ENCODE assay signal across 12 mouse cellular contexts in the genomic region with DNA sequence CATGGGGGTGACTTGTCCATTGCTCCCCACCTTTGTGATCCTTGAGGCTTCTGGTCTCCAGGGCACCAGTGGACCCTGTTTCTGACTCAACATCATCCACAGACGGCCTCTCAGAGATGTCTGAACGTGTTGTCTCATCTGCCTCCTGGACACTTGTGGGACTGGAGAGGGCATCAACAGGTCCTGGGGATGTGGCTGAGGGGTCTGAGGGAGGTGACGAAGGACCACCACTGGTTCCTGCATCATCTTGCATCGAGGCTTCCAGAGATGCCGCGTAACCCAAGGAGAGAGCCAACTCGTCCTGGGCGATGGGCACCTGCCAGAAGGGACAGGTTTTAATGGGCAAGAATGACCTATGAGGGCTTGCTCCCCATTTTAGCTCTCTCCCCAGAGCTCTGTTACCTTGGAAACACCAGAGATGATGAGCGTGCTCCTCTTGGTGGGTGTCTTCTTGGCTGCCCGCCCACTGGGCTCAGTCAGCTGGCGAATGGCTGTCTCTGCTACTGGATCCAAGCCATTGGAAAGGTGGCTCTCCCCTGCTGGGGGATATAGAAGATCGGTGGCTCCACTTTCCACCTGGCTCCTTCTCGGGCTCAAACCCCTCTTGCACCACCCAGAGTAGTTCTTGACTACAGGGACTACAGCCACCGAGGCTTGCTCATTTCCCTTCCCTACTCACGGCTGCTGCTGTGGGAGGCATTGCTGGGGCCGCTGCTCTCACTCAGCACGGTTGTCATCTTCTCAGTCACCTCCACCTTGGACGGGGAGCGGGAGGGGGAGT. TPM values are rescaled to one million over a fixed set of nuclear protein-coding genes. Genes with fewer than 3 reads are reported as not detected.
DNase-seq lines count a peak whose midpoint lies in the region; ATAC-seq and TF ChIP-seq lines count a peak whose summit lies in the region.
"Had no signal": no experiment of that assay in that cellular context is flagged by ENCODE, and none has a peak within 500 bp of the region (broad histone marks: within the 10 kb centered on the region; RNA-seq: fewer than 3 reads in every experiment).

No protein-coding gene starts in this region.

- H3K36me3 ChIP-seq in forebrain, embryonic 14.5 days (ENCODE audit: control insufficient read depth, insufficient read depth, low read length): peaks cover 61% of the 10 kb centered on the region
- H3K36me3 ChIP-seq in forebrain, embryonic 11.5 days (ENCODE audit: control insufficient read depth, insufficient read depth, low read length): peaks cover 7% of the 10 kb centered on the region; the same call in 1 of the 2 replicates
- peaks cover 12% of the 10 kb centered on the region for H3K36me3 ChIP-seq in kidney, adult 2 months (ENCODE audit: control insufficient read depth, insufficient read depth, low read length)

- ATAC-seq in forebrain, embryonic 14.5 days: no peak
- no peak for ATAC-seq in forebrain, embryonic 11.5 days (replicated peaks; ENCODE audit: low FRiP score)
- ATAC-seq in megakaryocyte progenitor cell, adult 5-6 weeks (replicated peaks; ENCODE audit: poor library complexity): no peak

- no peak overlapping the region for H3K27ac ChIP-seq in forebrain, embryonic 14.5 days (ENCODE audit: low read depth, low read length)
- H3K27ac ChIP-seq in forebrain, embryonic 11.5 days (ENCODE audit: low read depth, low read length): no peak overlapping the region
- H3K27ac ChIP-seq in kidney, adult 2 months (ENCODE audit: insufficient read depth, low read depth, low read length): no peak overlapping the region
- H3K27ac ChIP-seq: kidney, postnatal 0 days; liver, embryonic 15.5 days had no signal

- TF ChIP-seq POLR2A in kidney, adult 2 months (IDR thresholded peaks at IDR 0.05; ENCODE audit: low read depth, low read length): no peak

- no peak overlapping the region for H3K4me3 ChIP-seq in forebrain, embryonic 14.5 days (ENCODE audit: low read depth, low read length)
- H3K4me3 ChIP-seq in forebrain, embryonic 11.5 days (ENCODE audit: low read depth, low read length): no peak overlapping the region
- H3K4me3 ChIP-seq in kidney, adult 2 months (ENCODE audit: insufficient read depth, low read depth, low read length): no peak overlapping the region
- H3K4me3 ChIP-seq: erythroblast, embryonic 14.5 days; liver, embryonic 15.5 days had no signal

- H3K9me3 ChIP-seq in forebrain, embryonic 14.5 days (replicated peaks; ENCODE audit: control insufficient read depth, low read length): no peaks in the 10 kb centered on the region
- H3K9me3 ChIP-seq in forebrain, embryonic 11.5 days (ENCODE audit: control insufficient read depth, low read length): no peaks in the 10 kb centered on the region
- H3K9me3 ChIP-seq: liver, embryonic 15.5 days had no signal

- H3K27me3 ChIP-seq in forebrain, embryonic 14.5 days (replicated peaks; ENCODE audit: control insufficient read depth, insufficient read depth, low read length): no peaks in the 10 kb centered on the region
- no peaks in the 10 kb centered on the region for H3K27me3 ChIP-seq in forebrain, embryonic 11.5 days (ENCODE audit: control insufficient read depth, insufficient read depth, low read length)
- no peaks in the 10 kb centered on the region for H3K27me3 ChIP-seq in kidney, adult 2 months (replicated peaks; ENCODE audit: control insufficient read depth, insufficient read depth, low read length)
- H3K27me3 ChIP-seq: liver, embryonic 15.5 days had no signal

- no peak for TF ChIP-seq CTCF in kidney, adult 2 months (conservative IDR thresholded peaks at IDR 0.05; ENCODE audit: insufficient read depth, insufficient read length, low read depth, low read length)

- DNase-seq in forebrain, embryonic 14.5 days (ENCODE audit: low spot score): peak; percentile 50
- DNase-seq in forebrain, embryonic 11.5 days (ENCODE audit: low spot score): no peak
- DNase-seq in frontal cortex, postnatal 10 days (ENCODE audit: low spot score in 2 of 2): peak; percentile 69 to 73
- peak; percentile 76 to 83 for DNase-seq in left cerebral cortex, adult 18-20 months (ENCODE audit: low spot score in 2 of 2)
- DNase-seq in right cerebral cortex, postnatal 25 days: peak; percentile 77
- no peak for DNase-seq in heart, postnatal 4 days
- no peak for DNase-seq in kidney, adult 2 months
- DNase-seq: thymus, postnatal 25 days had no signal

- peaks cover 10% of the 10 kb centered on the region for H3K4me1 ChIP-seq in forebrain, embryonic 14.5 days (ENCODE audit: control insufficient read depth, insufficient read depth, low read length)
- H3K4me1 ChIP-seq in forebrain, embryonic 11.5 days (replicated peaks; ENCODE audit: control insufficient read depth, insufficient read depth, low read length): peaks cover 19% of the 10 kb centered on the region; the same call in 1 of the 2 replicates
- H3K4me1 ChIP-seq in kidney, adult 2 months (ENCODE audit: control insufficient read depth, insufficient read depth, low read length): peaks cover 3% of the 10 kb centered on the region

- H3K4me2 ChIP-seq in forebrain, embryonic 14.5 days (ENCODE audit: low read length): no peak overlapping the region
- H3K4me2 ChIP-seq in forebrain, embryonic 11.5 days (ENCODE audit: low read depth, low read length, severe bottlenecking): no peak overlapping the region
- H3K4me2 ChIP-seq: liver, embryonic 15.5 days had no signal

- 73% methylated on average over 19 of the region's 19 CpGs for WGBS in forebrain, embryonic 14.5 days
- 78% methylated on average over 19 of the region's 19 CpGs for WGBS in forebrain, embryonic 11.5 days
- 79% methylated on average over 19 of the region's 19 CpGs for WGBS in kidney, adult 2 months

- H3K9ac ChIP-seq in forebrain, embryonic 14.5 days (ENCODE audit: low read length): no peak overlapping the region
- no peak overlapping the region for H3K9ac ChIP-seq in forebrain, embryonic 11.5 days (ENCODE audit: low read length)
- H3K9ac ChIP-seq: liver, embryonic 15.5 days had no signal

RNA-seq across cellular contexts. Expression of a gene that starts 6.4 kb away (rescaled TPM):
- polyA plus RNA-seq in forebrain, embryonic 14.5 days (2014; fragmentation: Nextera tagmentation; extraction: Ambion mirVana): 16.3 and 22.2 TPM in 2 replicates
- 12.2 and 13.7 TPM in 2 replicates for polyA plus RNA-seq in forebrain, embryonic 11.5 days (2014; fragmentation: Nextera tagmentation; extraction: Ambion mirVana)
- 100 to 1,000 TPM; 188 to 207 TPM for total RNA-seq in left cerebral cortex, adult 18-20 months (2021)
- 10 to 100 TPM; 16.3 to 16.5 TPM for total RNA-seq in heart, postnatal 4 days (2021)
- 164 and 194 TPM in 2 replicates for polyA plus RNA-seq in kidney, adult 2 months (2012; rRNA removed)
- 3.9 and 13.2 TPM in 2 replicates for total RNA-seq in megakaryocyte progenitor cell, adult 5-6 weeks (2015)
- 2.4 and 5.3 TPM in 2 replicates for total RNA-seq in megakaryocyte progenitor cell, adult 5-6 weeks (2017)

RNA-seq across cellular contexts. Expression of a gene that starts 8.2 kb away (rescaled TPM):
- 18.4 and 24.8 TPM in 2 replicates for polyA plus RNA-seq in forebrain, embryonic 14.5 days (2014; fragmentation: Nextera tagmentation; extraction: Ambion mirVana)
- 25.8 and 27.4 TPM in 2 replicates for polyA plus RNA-seq in forebrain, embryonic 11.5 days (2014; fragmentation: Nextera tagmentation; extraction: Ambion mirVana)
- total RNA-seq in left cerebral cortex, adult 18-20 months (2021): 10 to 100 TPM; 29.1 to 36.1 TPM
- 10 to 100 TPM; 15.4 to 16.3 TPM for total RNA-seq in heart, postnatal 4 days (2021)
- polyA plus RNA-seq in kidney, adult 2 months (2012; rRNA removed): 14.4 and 17.8 TPM in 2 replicates
- 13.4 and 17.6 TPM in 2 replicates for total RNA-seq in megakaryocyte progenitor cell, adult 5-6 weeks (2015)
- total RNA-seq in megakaryocyte progenitor cell, adult 5-6 weeks (2017): 17.4 and 20.4 TPM in 2 replicates

RNA-seq across cellular contexts. Expression of a gene that starts 12.2 kb away (rescaled TPM):
- polyA plus RNA-seq in forebrain, embryonic 14.5 days (2014; fragmentation: Nextera tagmentation; extraction: Ambion mirVana): 38.2 and 39.7 TPM in 2 replicates
- polyA plus RNA-seq in forebrain, embryonic 11.5 days (2014; fragmentation: Nextera tagmentation; extraction: Ambion mirVana): 47.7 and 49.1 TPM in 2 replicates
- total RNA-seq in left cerebral cortex, adult 18-20 months (2021): 10 to 100 TPM; 13.4 to 16.3 TPM
- total RNA-seq in heart, postnatal 4 days (2021): 10 to 100 TPM; 24.1 to 25.0 TPM
- polyA plus RNA-seq in kidney, adult 2 months (2012; rRNA removed): 41.9 and 45.8 TPM in 2 replicates
- total RNA-seq in megakaryocyte progenitor cell, adult 5-6 weeks (2015): 50.3 and 54.8 TPM in 2 replicates
- total RNA-seq in megakaryocyte progenitor cell, adult 5-6 weeks (2017): 18.9 and 21.0 TPM in 2 replicates

RNA-seq across cellular contexts. Expression of a gene that starts 20.8 kb away (rescaled TPM):
- 215 and 240 TPM in 2 replicates for polyA plus RNA-seq in forebrain, embryonic 14.5 days (2014; fragmentation: Nextera tagmentation; extraction: Ambion mirVana)
- polyA plus RNA-seq in forebrain, embryonic 11.5 days (2014; fragmentation: Nextera tagmentation; extraction: Ambion mirVana): 463 and 498 TPM in 2 replicates
- total RNA-seq in left cerebral cortex, adult 18-20 months (2021): 10 to 100 TPM; 51.3 to 54.1 TPM
- 100 to 1,000 TPM; 157 to 164 TPM for total RNA-seq in heart, postnatal 4 days (2021)
- 23.6 and 31.5 TPM in 2 replicates for polyA plus RNA-seq in kidney, adult 2 months (2012; rRNA removed)
- total RNA-seq in megakaryocyte progenitor cell, adult 5-6 weeks (2015): 109 and 111 TPM in 2 replicates
- total RNA-seq in megakaryocyte progenitor cell, adult 5-6 weeks (2017): 270 and 329 TPM in 2 replicates

RNA-seq across cellular contexts. Expression of a gene that starts 25.3 kb away (rescaled TPM):
- 7.1 and 8.1 TPM in 2 replicates for polyA plus RNA-seq in forebrain, embryonic 14.5 days (2014; fragmentation: Nextera tagmentation; extraction: Ambion mirVana)
- 6.7 and 9.6 TPM in 2 replicates for polyA plus RNA-seq in forebrain, embryonic 11.5 days (2014; fragmentation: Nextera tagmentation; extraction: Ambion mirVana)
- total RNA-seq in left cerebral cortex, adult 18-20 months (2021): 10 to 100 TPM; 56.0 to 63.2 TPM
- 1 to 10 TPM; 1.2 to 1.5 TPM for total RNA-seq in heart, postnatal 4 days (2021)
- polyA plus RNA-seq in kidney, adult 2 months (2012; rRNA removed): 0.45 and 1.2 TPM in 2 replicates
- 3.9 and 7.4 TPM in 2 replicates for total RNA-seq in megakaryocyte progenitor cell, adult 5-6 weeks (2015)
- 1.6 and 2.5 TPM in 2 replicates for total RNA-seq in megakaryocyte progenitor cell, adult 5-6 weeks (2017)

Comparison
In these comparisons a context has a peak if more than half of its experiments do, and no peak if none do; other contexts are left out.
1. DNase-seq: peak in forebrain, embryonic 14.5 days (single experiment), frontal cortex, postnatal 10 days (2 of 2), left cerebral cortex, adult 18-20 months (2 of 2) and right cerebral cortex, postnatal 25 days (single experiment); none in forebrain, embryonic 11.5 days (single experiment), heart, postnatal 4 days (single experiment) and kidney, adult 2 months (single experiment).
2. RNA of a gene that starts 6.4 kb away (total RNA-seq): 188 to 207 TPM in left cerebral cortex, adult 18-20 months; 16.3 to 16.5 TPM in heart, postnatal 4 days and 2.4 to 13.2 TPM in megakaryocyte progenitor cell, adult 5-6 weeks; every median in the first group is over 10 times any median in the second.